Mouse (Mus musculus): ENCODE results near the gene Itpr1.

DNA sequence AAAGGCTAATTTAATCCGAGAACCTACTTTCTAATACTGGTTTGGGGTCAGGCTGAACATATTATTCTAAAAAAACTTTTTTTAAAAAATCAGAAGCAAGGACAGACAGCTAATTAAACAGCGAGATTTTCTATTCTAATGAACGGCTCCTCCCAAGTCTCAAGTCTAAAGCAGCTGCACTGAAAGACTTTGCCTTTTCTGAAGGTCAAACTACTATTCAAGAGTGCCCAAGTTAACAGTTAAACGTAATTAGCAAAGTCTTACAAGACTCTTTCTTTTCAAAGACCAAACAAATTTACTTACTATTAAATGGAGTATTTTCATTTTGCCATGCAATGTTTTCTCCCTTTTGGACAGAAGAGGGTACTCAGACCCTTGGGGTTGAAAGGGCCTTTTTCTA lies 6.8 kb upstream of the Itpr1 start:
- TF ChIP-seq POLR2A (IDR thresholded peaks at IDR 0.05; ENCODE audit: low read depth, low read length) (no peak), CTCF (IDR thresholded peaks at IDR 0.05; ENCODE audit: extremely low read depth, insufficient read length, insufficient replicate concordance, low read depth, low read length) (no peak)
